Mouse (Mus musculus) erythroblast, embryonic 14.5 days (primary cell): Measurements from ENCODE around the gene Wrap53. TPM values are rescaled to one million over a fixed set of nuclear protein-coding genes. Genes with fewer than 3 reads are reported as not detected.

ENCODE experiments used
- H3K27me3 ChIP-seq: 2 replicates; pipeline ENCODE4 v1.6.1; 2012; ENCODE audit warnings: inconsistent platforms; ENCODE audit not compliant: control insufficient read depth
- H3K36me3 ChIP-seq: 2 replicates; pipeline ENCODE4 v1.6.1; 2012; ENCODE audit warnings: mild to moderate bottlenecking, inconsistent platforms; ENCODE audit not compliant: control insufficient read depth
- H3K4me1 ChIP-seq: 2 replicates; pipeline ENCODE4 v1.6.1; 2012; ENCODE audit warnings: inconsistent platforms; ENCODE audit not compliant: control insufficient read depth
- H3K4me3 ChIP-seq: replicated peaks from 2 replicates; pipeline ENCODE3; 2012; ENCODE audit warnings: moderate library complexity, mild to moderate bottlenecking, inconsistent platforms
- H3K9me3 ChIP-seq: 2 replicates; pipeline ENCODE4 v1.6.1; 2012; ENCODE audit warnings: low read length, inconsistent platforms, mixed read lengths; ENCODE audit not compliant: control insufficient read depth
- GATA1 ChIP-seq: IDR thresholded peaks from 2 replicates; pipeline ENCODE4 v1.6.1; 2012; ENCODE audit warnings: low read length, inconsistent platforms, mixed read lengths
- TAL1 ChIP-seq: IDR thresholded peaks from 3 replicates; pipeline ENCODE4 v1.6.1; 2012; ENCODE audit warnings: low read length, inconsistent platforms, mixed read lengths
- polyA plus RNA-seq: library from polyadenylated mRNA; stranded (reverse); fragments of >175 nt; gene quantifications from 2 replicates; pipeline ENCODE4 v1.2.3, GENCODE M21; 2012

Gene Wrap53
- polyA plus RNA-seq, 1 experiment = 3.8 TPM

DNA sequence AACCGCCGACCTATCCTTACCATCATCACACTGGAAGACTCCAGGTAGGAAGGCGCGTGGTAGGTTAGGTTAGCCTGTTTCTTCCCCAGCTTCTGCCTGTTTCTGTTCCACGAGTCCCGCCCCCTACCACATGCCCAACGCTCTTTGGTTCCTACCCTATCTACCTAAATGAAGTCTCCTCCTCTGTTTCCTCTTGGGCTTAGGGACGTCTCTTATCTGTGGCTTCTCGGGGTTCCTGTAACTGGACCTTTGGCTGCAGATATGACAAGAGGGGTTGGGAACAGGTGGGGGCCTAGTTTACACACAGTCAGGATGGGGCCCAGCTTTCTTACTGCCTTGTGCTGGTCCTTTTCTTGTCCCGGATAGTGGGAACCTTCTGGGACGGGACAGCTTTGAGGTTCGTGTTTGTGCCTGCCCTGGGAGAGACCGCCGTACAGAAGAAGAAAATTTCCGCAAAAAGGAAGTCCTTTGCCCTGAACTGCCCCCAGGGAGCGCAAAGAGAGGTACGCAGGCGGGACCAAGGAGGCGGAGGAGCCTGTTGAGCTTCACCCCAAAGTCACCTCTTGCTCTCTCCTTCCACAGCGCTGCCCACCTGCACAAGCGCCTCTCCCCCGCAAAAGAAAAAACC is 9.3 kb upstream of the Wrap53 start:
- Histone ChIP-seq H3K27me3 (no peaks in the 10 kb centered on the region), H3K36me3 (peaks cover 76% of the 10 kb centered on the region), H3K4me1 (peaks cover 92% of the 10 kb centered on the region), H3K4me3 (peak overlapping the region; percentile 36), H3K9me3 (no peaks in the 10 kb centered on the region)
- no peak for TF ChIP-seq TAL1
- TF ChIP-seq GATA1 = peak; percentile 31

DNA sequence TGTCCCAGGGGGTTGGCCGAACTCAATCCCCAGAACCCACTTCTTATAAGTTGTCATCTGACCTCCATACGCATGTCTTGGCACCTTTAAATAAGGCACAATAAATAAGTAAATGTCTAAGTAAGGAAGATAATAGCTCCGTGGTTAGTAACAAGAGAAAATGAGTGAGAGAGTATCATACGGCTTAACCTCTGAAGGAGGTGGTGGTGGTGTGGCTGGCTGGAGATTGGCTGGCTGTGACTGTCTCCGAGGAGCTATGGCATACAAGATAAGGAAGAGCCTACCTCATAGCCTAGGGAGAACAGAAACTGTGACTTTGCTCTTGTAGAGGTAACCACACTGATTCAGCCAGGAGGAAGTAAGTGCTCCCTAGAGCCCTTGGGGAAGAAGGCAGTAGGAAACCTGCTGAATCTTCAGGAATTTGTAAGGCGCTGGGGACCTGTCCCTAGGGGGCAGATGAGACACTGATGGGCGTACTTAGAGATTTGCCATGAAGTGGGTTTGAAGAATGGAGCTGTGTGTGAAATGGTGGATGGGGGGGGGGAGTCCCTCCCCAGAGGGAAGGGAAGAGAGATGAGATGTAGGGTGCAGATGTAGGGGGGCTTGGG is 5.8 kb upstream of the Wrap53 start:
- H3K36me3 ChIP-seq = peaks cover 68% of the 10 kb centered on the region
- peak; percentile 62 for TF ChIP-seq TAL1
- peak; percentile 91 for TF ChIP-seq GATA1
- H3K9me3 ChIP-seq = no peaks in the 10 kb centered on the region
- no peaks in the 10 kb centered on the region for H3K27me3 ChIP-seq
- H3K4me3 ChIP-seq = peak overlapping the region; percentile 51
- H3K4me1 ChIP-seq = peaks cover 88% of the 10 kb centered on the region

DNA sequence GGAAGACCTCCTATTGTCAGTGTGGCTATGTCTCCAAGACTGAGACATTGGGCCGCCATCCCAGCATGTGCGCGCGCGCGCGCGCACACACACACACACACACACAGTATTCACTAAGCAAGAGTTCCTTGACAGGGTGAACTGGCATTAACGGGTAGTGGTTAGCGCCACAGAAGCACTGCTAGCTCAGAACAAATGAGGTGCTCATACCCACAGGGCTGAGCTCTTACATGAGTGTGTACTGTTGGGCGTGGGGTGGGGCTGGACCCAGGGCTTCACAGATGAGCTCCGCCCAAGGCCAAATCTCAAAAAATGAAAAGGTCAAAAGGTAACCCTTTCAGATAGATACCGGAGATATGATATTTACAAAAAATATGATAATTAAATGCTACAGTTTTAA is 4.9 kb upstream of the Wrap53 start:
- Histone ChIP-seq H3K9me3 (no peaks in the 10 kb centered on the region), H3K27me3 (no peaks in the 10 kb centered on the region), H3K4me3 (peak overlapping the region; percentile 51), H3K4me1 (peaks cover 87% of the 10 kb centered on the region), H3K36me3 (peaks cover 59% of the 10 kb centered on the region)
- TF ChIP-seq TAL1 (no peak), GATA1 (no peak)

DNA sequence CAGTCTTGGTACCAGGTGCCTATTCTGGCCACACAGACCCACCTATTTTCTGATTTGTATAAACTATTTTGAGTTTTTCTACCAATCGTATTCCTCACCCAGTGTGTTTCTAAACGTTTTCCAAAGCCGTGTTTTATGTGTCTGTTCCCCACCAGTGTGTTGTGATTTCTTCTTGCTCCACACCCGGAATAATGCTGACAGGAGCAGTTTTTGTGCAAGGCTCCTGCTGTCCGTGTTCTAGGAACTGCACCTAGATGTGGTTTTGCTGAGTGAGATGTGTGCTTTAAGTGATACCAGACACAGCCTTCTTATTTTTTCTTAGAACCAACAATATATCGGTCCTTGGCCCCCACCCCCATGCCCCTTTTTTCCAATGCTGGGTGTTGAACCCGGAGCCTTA is 4.0 kb upstream of the Wrap53 start:
- H3K36me3 ChIP-seq = peaks cover 50% of the 10 kb centered on the region
- no peak for TF ChIP-seq GATA1
- TF ChIP-seq TAL1 = no peak
- H3K4me3 ChIP-seq = no peak overlapping the region
- H3K4me1 ChIP-seq = peaks cover 83% of the 10 kb centered on the region
- H3K9me3 ChIP-seq = no peaks in the 10 kb centered on the region
- no peaks in the 10 kb centered on the region for H3K27me3 ChIP-seq

DNA sequence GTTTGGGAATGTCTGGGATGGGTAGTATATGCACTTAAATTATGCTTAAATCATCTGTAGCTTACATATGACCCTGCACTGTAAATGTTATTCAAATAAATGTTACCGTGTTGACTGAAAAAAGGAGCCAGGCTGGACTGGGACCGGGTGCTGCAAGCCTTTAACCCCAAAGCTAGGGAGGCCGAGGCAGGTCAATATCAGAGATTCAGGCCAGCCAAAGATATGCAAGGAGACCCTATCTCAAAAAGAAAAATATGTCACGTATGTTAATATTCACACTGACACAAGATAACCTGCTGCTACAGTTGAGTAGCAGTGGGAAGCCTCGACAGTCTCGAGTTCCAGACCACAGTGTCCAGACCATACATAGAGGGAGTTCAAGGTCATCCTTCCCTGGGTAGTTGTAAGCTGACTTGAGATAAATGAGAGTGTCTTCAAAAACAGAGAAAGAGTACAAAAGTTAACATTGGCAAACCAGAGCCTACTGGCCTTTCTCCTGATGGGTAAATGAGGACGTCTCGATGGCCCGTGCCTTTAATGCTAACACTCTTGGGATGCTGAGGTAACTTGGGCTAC is 2.3 kb upstream of the Wrap53 start:
- Histone ChIP-seq H3K27me3 (no peaks in the 10 kb centered on the region), H3K4me1 (peaks cover 78% of the 10 kb centered on the region), H3K36me3 (peaks cover 42% of the 10 kb centered on the region), H3K4me3 (peak overlapping the region; percentile 85), H3K9me3 (no peaks in the 10 kb centered on the region)
- TF ChIP-seq GATA1 = no peak
- no peak for TF ChIP-seq TAL1

DNA sequence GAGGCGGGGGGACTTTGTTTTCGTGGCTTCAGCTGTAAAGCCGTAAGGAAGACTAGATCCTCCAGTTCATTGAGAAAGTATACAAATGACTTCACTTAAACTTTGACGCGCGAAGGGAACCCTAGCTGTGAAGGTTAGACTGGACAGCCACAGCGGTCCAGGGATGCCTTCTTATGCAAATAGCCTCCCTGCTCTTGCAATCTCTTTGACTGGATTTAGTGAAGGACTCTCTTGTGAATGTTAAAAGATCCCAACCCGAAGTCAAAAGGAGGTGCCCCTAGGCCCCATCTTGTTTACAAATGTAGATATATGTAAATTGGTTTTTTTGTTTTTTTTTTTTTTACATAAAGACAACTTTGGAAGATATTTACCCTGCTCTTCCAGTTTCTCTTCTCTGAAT is 1.8 kb upstream of the Wrap53 start:
- Histone ChIP-seq H3K27me3 (no peaks in the 10 kb centered on the region), H3K4me1 (peaks cover 79% of the 10 kb centered on the region), H3K4me3 (peak overlapping the region; percentile 85), H3K36me3 (peaks cover 43% of the 10 kb centered on the region), H3K9me3 (no peaks in the 10 kb centered on the region)
- no peak for TF ChIP-seq GATA1
- no peak for TF ChIP-seq TAL1

DNA sequence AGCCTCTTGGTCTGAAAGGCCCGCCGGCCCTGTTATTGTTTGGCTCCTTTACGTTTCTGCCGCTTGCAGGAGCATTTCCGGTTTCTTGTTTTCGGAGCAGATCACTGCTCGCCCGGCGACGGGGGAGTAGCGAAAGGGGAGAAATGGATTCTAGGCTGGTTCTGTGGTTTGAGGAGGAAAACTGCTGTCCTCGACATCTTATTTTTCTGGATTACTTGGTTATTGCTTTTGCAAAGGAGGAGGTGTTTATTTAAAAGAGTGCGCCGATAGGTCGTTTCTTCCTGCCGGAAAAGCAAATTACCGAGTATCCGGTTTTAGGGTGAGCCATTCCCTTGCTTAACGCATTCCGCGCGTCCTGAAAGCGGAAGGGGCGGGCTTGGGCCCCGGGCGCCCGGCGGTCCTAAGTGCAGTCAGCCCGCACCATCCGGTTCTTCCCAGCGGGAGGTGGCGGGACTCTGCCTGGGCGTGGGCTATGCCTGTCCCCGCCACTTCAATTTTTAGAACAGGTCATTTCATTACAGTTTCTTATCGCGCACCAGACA is 1.2 kb upstream of the Wrap53 start:
- H3K9me3 ChIP-seq = no peaks in the 10 kb centered on the region
- H3K4me1 ChIP-seq = peaks cover 79% of the 10 kb centered on the region
- no peaks in the 10 kb centered on the region for H3K27me3 ChIP-seq
- peaks cover 45% of the 10 kb centered on the region for H3K36me3 ChIP-seq
- peak overlapping the region; percentile 85 for H3K4me3 ChIP-seq
- TF ChIP-seq GATA1 (no peak; the same call in 1 of the 2 replicates), TAL1 (no peak)

DNA sequence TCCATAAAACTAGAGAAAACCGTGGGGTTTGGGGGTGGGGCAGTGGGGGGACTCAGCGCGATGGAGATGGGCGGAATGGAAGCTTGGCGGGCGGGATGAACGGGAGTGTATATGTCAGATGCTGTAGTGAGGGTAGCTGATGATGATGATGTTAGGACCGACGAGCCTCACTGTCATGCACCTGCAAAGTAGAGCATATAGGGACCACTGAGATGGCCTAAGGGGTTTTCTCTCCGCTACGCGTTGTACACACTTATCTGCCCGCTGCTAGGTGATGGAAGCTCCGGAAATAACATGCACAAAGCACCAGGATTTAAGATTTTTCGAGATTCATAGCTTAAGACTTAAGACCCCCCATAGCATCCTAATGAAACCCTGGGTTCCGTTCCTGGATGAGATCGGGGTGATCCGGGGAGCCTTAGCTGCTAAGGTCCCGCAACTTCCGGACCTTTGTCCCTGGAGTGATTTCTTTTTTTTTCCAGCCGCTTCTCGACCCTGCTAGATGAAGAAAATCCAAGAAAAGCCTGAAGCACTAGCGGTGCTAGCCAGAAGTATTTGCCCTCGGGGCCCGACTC is 604 bp upstream of the Wrap53 start:
- H3K4me1 ChIP-seq = peaks cover 78% of the 10 kb centered on the region

DNA sequence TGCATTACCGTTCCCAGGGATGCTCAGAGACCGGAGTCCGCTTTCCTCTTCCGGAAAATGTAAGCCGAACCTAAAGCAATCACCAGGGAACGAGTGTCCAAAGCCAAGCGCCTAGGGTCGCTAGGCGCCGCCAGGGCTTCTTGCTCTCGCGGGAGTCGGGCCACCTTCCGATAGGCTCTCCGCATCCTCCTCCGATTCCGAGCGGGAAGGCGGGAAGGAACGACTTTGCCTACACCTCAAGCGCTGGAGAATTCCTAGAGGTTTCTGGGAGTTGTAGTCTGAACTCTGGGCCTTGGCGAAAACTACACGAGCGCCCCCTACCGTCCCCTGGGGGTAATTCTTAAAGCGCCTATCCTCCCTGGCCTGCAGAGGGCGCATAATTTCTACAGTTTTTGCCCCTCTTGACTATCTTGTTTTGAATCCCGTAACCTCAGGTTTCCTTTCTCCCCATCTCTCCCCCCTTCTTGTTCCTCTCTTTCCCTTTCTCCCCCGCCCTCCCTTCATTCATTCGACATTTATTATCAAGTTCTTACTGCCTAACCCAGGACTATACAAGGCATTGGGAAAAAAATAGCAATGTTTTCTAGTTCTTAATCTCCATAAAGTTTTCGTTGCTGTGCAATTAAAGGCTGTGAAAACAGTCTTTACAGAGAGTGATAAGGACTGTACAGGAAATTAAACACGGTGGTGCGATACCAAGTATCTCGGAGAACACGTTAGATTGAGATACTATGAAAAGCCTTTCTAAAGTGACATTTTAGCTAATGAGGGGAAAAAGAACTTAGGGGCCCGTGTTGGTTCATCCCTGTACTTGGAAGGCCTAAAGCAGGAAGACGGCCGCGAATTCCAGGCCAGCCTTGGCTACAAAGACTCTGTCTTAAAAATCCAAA is 682 bp downstream of the Wrap53 start:
- Histone ChIP-seq H3K36me3 (peaks cover 58% of the 10 kb centered on the region), H3K27me3 (no peaks in the 10 kb centered on the region), H3K4me1 (peaks cover 78% of the 10 kb centered on the region), H3K9me3 (no peaks in the 10 kb centered on the region), H3K4me3 (peak overlapping the region; percentile 85)
- TF ChIP-seq GATA1 = no peak
- TF ChIP-seq TAL1 = no peak

More for the DNA sequence above, 604 bp upstream of the Wrap53 start:
- Histone ChIP-seq H3K9me3 (no peaks in the 10 kb centered on the region), H3K4me3 (peak overlapping the region; percentile 85), H3K27me3 (no peaks in the 10 kb centered on the region), H3K36me3 (peaks cover 49% of the 10 kb centered on the region)
- TF ChIP-seq TAL1 (no peak), GATA1 (no peak)
